Mouse (Mus musculus): ENCODE data around the gene Tob2.

- no peak for TF ChIP-seq CTCF (IDR thresholded peaks at IDR 0.05; ENCODE audit: insufficient read depth, low read length)
- TF ChIP-seq POLR2A (IDR thresholded peaks at IDR 0.05; ENCODE audit: borderline replicate concordance, extremely low read depth, low read depth, low read length): no peak
Measured at GRCm38 (mm10) chr15:81838554-81839235, 19.9 kb downstream of the Tob2 start.
